Mouse (Mus musculus) heart, postnatal 0 days (tissue): ENCODE results near the gene Ctdspl. TPM values are rescaled to one million over a fixed set of nuclear protein-coding genes. Genes with fewer than 3 reads are reported as not detected.

Experiments used
- ATAC-seq: fragments of 200-750 bp; cut with Nextera tagmentation; 2 replicates; pipeline ENCODE4 v1.8.0; 2017; ENCODE audit warnings: low read depth, moderate number of reproducible peaks, moderate library complexity; ENCODE audit not compliant: insufficient read depth
- DNase-seq: peaks from one replicate; pipeline ENCODE4 v3.0.0-alpha.2; 2016; ENCODE audit warnings: low spot score
- H3K27ac ChIP-seq: fragments of 300-500 bp; sonication (generic); 2 replicates; pipeline ENCODE4 v1.5.1; 2014; ENCODE audit warnings: low read depth, mild to moderate bottlenecking
- H3K27me3 ChIP-seq: fragments of 300-500 bp; sonication (generic); 2 replicates; pipeline ENCODE4 v1.6.1; 2014; ENCODE audit warnings: low read length, mixed read lengths; ENCODE audit not compliant: control insufficient read depth, insufficient read depth
- H3K36me3 ChIP-seq: fragments of 300-500 bp; sonication (generic); replicated peaks from 2 replicates; pipeline ENCODE4 v1.6.1; 2014; ENCODE audit warnings: low read length, mixed read lengths; ENCODE audit not compliant: control insufficient read depth, insufficient read depth
- H3K4me1 ChIP-seq: fragments of 300-500 bp; sonication (generic); 2 replicates; pipeline ENCODE4 v1.6.1; 2014; ENCODE audit warnings: antibody characterized with exemption; ENCODE audit not compliant: control insufficient read depth, insufficient read depth
- H3K4me2 ChIP-seq: fragments of 300-500 bp; sonication (generic); 2 replicates; pipeline ENCODE4 v1.6.1; 2014; ENCODE audit warnings: low read depth, mild to moderate bottlenecking, low read length, moderate library complexity
- H3K4me3 ChIP-seq: fragments of 300-500 bp; sonication (generic); 2 replicates; pipeline ENCODE4 v1.5.1; 2014; ENCODE audit warnings: low read depth, low read length
- H3K9ac ChIP-seq: fragments of 300-500 bp; sonication (generic); replicated peaks from 2 replicates; pipeline ENCODE4 v1.6.1; 2014; ENCODE audit warnings: low read depth, low read length, mixed read lengths
- H3K9me3 ChIP-seq: fragments of 300-500 bp; sonication (generic); replicated peaks from 2 replicates; pipeline ENCODE4 v1.6.1; 2016; ENCODE audit warnings: low read length; ENCODE audit not compliant: control insufficient read depth
- CTCF ChIP-seq: IDR thresholded peaks from 2 replicates; pipeline ENCODE4 v1.5.1; 2016; ENCODE audit warnings: antibody characterized with exemption, control low read depth, low read depth
- EP300 ChIP-seq: IDR thresholded peaks from 2 replicates; pipeline ENCODE4 v1.6.1; 2016; ENCODE audit warnings: antibody characterized with exemption, low read depth
- WGBS: fragments of 180-500 bp; shearing (Covaris S2); extraction: QIAGEN DNeasy Blood & Tissue Kit; methylation state at CpG from one replicate; pipeline ENCODE4 v1.1.7; 2014; 5-methylcytosine and 5-hydroxymethylcytosine counted together
- polyA plus RNA-seq: library from polyadenylated mRNA; unstranded; fragments of >200 nt; fragmentation: Nextera tagmentation; extraction: Ambion mirVana; gene quantifications from 2 replicates; pipeline ENCODE4 v1.2.1, GENCODE M21; 2015
- total RNA-seq: library from RNA; depleted of rRNA; stranded (reverse); fragments of >200 nt; gene quantifications from 2 replicates; pipeline ENCODE4 v1.2.3, GENCODE M21; 2014; ENCODE audit warnings: low replicate concordance

The Ctdspl gene
- total and polyA plus RNA-seq, 2 experiments from 2014 or later = 4.3 to 12.6 TPM

DNA sequence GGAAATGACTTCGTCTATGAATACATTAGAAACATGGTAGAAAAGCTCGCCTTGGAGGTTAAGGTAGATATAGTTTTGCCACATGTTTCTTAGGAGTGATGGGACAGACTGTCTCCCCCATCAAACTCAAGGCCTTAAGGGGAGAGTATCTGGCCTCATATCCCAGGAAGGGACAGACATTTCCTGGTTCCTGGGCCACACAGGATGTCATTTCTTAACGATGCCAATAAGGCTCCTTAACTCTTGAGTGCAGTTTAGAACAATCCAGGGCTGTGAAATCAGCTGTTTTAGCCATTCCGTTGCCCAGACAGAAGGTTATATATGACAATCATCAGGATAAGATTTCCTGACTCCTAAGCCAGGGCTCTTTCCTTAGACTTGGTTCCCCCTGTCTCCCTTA is 104.8 kb downstream of the Ctdspl start:
- Histone ChIP-seq H3K4me2 (no peak overlapping the region), H3K36me3 (peaks cover 20% of the 10 kb centered on the region), H3K27ac (peak overlapping the region; percentile 47; the same call in 1 of the 2 replicates), H3K9me3 (no peaks in the 10 kb centered on the region), H3K4me1 (no peaks in the 10 kb centered on the region), H3K9ac (no peak overlapping the region), H3K27me3 (no peaks in the 10 kb centered on the region), H3K4me3 (no peak overlapping the region)
- no peak for TF ChIP-seq EP300
- no peak for DNase-seq
- ATAC-seq = no peak
- 76% methylated on average over 4 of the region's 4 CpGs for WGBS

- no peak for DNase-seq
- WGBS = 67% methylated on average over 14 of the region's 14 CpGs
- no peaks in the 10 kb centered on the region for H3K4me1 ChIP-seq
- H3K9ac ChIP-seq = no peak overlapping the region
- no peaks in the 10 kb centered on the region for H3K9me3 ChIP-seq
- H3K4me2 ChIP-seq = no peak overlapping the region
- H3K27me3 ChIP-seq = no peaks in the 10 kb centered on the region
- ATAC-seq = no peak
- TF ChIP-seq CTCF (no peak), EP300 (no peak)
- no peak overlapping the region for H3K4me3 ChIP-seq
- H3K27ac ChIP-seq = peak overlapping the region; percentile 47
- peaks cover 20% of the 10 kb centered on the region for H3K36me3 ChIP-seq
Observed at GRCm38 (mm10) chr9:119031772-119032171, 105.5 kb downstream of the Ctdspl start.

DNA sequence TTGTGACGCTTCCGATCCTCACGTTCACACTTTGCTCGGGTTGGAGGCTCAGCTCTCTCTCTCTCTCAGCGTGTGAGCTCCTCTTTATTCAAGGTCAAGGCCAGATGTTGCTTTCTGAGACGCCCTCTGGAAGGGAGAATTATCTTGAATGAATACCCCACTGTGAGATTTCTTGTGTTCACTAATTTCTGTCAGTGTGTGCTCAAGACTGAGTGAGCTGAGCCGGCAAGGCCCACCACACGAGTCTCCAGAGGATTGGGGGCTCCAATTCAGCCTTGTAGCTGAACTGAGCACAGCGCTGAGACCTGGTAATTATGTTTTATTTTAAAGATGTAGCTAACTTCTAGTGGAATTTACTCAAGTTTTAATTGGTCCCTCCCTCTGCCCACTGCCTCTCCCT is 106.3 kb downstream of the Ctdspl start:
- H3K36me3 ChIP-seq = peaks cover 20% of the 10 kb centered on the region

DNA sequence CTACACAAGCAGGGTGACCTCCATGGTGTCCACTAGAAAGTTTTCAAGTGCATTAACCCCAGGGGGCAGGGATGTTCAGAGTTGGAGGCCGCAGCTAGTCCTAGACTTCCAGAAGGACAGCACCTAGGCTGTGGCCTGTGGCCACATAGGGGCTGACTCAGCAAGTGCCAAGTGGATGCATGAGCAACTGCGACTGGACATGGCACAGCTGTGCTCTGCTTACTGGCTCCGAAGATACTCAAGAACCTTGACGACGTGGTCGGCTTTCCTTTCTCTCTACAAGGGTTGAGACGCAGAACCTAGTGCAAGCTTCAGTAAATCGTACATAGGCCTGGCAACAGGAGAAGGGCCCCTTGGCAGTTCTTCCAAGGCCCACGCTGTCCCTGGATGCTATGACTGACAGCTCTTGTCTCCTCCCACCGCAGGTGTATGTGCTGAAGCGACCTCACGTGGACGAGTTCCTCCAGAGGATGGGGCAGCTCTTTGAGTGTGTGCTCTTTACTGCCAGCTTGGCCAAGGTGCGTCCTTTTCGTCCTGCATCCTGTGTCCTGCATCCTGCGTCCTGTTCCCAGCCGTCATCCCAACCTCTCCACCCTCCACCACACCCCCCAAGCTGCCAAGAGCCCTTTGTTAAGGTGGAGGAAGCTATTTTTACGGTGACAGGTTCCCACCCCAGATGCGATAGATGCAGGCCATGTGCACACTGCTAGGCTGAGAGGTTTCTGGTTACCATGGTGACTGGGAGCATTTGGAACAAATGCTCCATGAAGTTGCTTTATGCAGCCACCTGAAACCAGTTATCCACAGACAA is 107.1 kb downstream of the Ctdspl start:
- Histone ChIP-seq H3K4me2 (no peak overlapping the region), H3K27me3 (no peaks in the 10 kb centered on the region), H3K9me3 (no peaks in the 10 kb centered on the region), H3K27ac (no peak overlapping the region), H3K36me3 (peaks cover 20% of the 10 kb centered on the region), H3K4me3 (no peak overlapping the region), H3K9ac (no peak overlapping the region), H3K4me1 (no peaks in the 10 kb centered on the region)
- DNase-seq (no peak), ATAC-seq (no peak)
- TF ChIP-seq EP300 (no peak), CTCF (no peak)
- WGBS = 84% methylated on average over 19 of the region's 19 CpGs

More for the DNA sequence above, 106.3 kb downstream of the Ctdspl start:
- no peak for ATAC-seq
- no peak for DNase-seq
- H3K27me3 ChIP-seq = no peaks in the 10 kb centered on the region
- no peak overlapping the region for H3K4me2 ChIP-seq
- H3K9ac ChIP-seq = no peak overlapping the region
- no peaks in the 10 kb centered on the region for H3K4me1 ChIP-seq
- no peak for TF ChIP-seq CTCF
- TF ChIP-seq EP300 = no peak
- H3K4me3 ChIP-seq = no peak overlapping the region
- H3K27ac ChIP-seq = peak overlapping the region; percentile 47; the same call in 1 of the 2 replicates
- WGBS = 64% methylated on average over 9 of the region's 9 CpGs
- no peaks in the 10 kb centered on the region for H3K9me3 ChIP-seq

DNA sequence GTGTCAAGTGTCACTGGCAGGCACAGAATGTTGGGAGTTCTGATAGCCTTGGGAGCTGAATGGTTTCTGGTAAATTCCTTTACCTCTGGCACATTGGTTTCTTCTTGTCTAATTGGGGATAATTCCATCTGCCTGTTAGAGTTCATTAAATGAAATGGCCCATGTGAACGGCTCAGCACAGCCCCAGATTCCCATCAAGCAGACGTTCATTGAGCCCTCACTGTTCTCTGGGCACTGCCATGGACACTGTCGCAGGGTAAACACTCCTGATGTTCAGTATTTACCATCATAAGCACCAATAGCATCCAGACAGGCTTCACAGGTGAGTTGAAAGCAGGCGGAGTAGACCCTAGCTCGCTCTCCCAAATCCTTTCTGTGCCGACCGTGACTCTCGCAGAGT is 107.8 kb downstream of the Ctdspl start:
- Histone ChIP-seq H3K27ac (no peak overlapping the region), H3K4me2 (no peak overlapping the region), H3K36me3 (peaks cover 21% of the 10 kb centered on the region), H3K9ac (no peak overlapping the region), H3K9me3 (no peaks in the 10 kb centered on the region), H3K27me3 (no peaks in the 10 kb centered on the region), H3K4me3 (no peak overlapping the region), H3K4me1 (no peaks in the 10 kb centered on the region)
- no peak for TF ChIP-seq CTCF
- ATAC-seq (no peak), DNase-seq (no peak)
- 91% methylated on average over 8 of the region's 8 CpGs for WGBS
